Mouse (Mus musculus) embryonic fibroblast, embryonic 13.5 days (primary cell): ENCODE data around the gene Mrpl52. TPM values are rescaled to one million over a fixed set of nuclear protein-coding genes. Genes with fewer than 3 reads are reported as not detected.

ENCODE experiments used
- H3K27ac ChIP-seq: 2 replicates; pipeline ENCODE4 v1.5.1; 2012; ENCODE audit warnings: low read length, control low read depth, inconsistent platforms; ENCODE audit not compliant: insufficient read depth
- H3K4me1 ChIP-seq: 2 replicates; pipeline ENCODE4 v1.6.1; 2011; ENCODE audit warnings: low read length; ENCODE audit not compliant: control insufficient read depth, insufficient read depth
- H3K4me3 ChIP-seq: 2 replicates; pipeline ENCODE4 v1.5.1; 2011; ENCODE audit warnings: mild to moderate bottlenecking, control low read depth, low read length; ENCODE audit not compliant: insufficient read depth
- CTCF ChIP-seq: IDR thresholded peaks from 2 replicates; pipeline ENCODE4 v1.5.1; 2011; ENCODE audit warnings: mild to moderate bottlenecking, control low read depth, low read length, moderate library complexity, borderline replicate concordance; ENCODE audit not compliant: insufficient read depth
- POLR2A ChIP-seq: IDR thresholded peaks from 2 replicates; pipeline ENCODE4 v1.6.1; 2011; ENCODE audit warnings: low read depth, mild to moderate bottlenecking, control low read depth, low read length, moderate library complexity
- polyA plus RNA-seq: library from polyadenylated mRNA; stranded (reverse); fragments of >200 nt; gene quantifications from 2 replicates; pipeline ENCODE4 v1.2.4, GENCODE M21; 2011; ENCODE audit warnings: low read depth; ENCODE audit not compliant: missing spikeins, insufficient read length

Gene Mrpl52
- 138 and 143 TPM in 2 replicates for polyA plus RNA-seq

DNA sequence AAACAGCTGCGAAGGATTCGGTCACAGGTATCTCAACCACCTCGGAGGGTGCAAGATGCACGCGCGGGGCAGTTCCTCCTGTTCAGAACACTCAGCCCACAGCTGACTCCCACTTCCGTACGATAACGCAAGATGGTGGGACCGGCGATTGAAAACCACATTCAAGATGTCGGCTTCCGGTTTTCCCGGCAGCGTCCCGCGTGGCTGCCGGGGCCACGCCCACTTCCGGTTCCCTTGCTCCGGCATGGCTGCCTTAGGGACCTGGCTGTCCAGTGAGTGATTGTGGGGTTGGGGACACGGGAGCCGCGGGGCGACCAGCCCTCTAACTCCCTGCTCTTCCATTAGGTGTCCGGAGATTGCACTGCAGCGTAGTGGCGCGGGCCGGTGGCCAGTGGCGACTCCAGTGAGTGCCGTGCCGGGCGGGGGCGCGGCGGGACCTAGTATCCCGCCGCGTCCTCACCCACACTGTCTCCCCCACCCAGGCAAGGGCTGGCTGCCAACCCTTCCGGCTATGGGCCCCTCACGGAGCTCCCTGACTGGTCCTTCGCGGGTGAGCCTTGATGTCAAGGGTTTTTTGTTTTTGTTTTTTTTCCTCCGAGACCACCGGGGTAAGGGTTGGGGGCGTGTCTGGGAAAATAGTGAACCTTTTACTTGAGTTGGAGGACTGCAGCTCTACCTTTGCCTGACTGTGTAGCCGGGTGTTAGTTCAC, at the start of gene Mrpl52:
Gene Mrpl52 (plus strand): TSS at position 221 of the 710 bp plus-strand sequence.
- Histone ChIP-seq H3K4me1 (peaks cover 16% of the 10 kb centered on the region), H3K4me3 (peak within 1 kb of the TSS; percentile 87), H3K27ac (peak within 1 kb of the TSS; percentile 94)
- TF ChIP-seq POLR2A (peak; percentile 85), CTCF (no peak)

DNA sequence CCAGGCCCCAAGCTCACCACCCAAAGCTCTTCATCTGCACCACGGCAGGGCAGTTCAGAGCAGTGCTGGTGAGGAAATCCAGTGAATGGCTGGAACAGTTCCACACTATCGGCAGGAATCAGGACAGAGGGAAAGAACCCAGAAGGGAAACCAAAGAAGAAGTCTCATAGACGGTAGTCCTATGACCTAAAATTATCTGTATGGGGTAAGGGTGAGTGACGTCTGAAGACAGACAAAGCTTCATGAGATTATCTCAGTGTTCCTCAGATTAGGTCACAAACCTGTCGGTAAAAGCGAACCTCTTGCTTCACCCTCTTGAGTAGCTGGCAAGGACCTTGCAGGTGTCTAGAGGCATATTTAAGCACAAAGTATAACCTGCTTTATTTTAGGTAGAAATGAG, 49.5 kb upstream of the Mrpl52 start:
- Histone ChIP-seq H3K27ac (no peak overlapping the region), H3K4me3 (no peak overlapping the region), H3K4me1 (no peaks in the 10 kb centered on the region)
- TF ChIP-seq CTCF (no peak), POLR2A (no peak)

DNA sequence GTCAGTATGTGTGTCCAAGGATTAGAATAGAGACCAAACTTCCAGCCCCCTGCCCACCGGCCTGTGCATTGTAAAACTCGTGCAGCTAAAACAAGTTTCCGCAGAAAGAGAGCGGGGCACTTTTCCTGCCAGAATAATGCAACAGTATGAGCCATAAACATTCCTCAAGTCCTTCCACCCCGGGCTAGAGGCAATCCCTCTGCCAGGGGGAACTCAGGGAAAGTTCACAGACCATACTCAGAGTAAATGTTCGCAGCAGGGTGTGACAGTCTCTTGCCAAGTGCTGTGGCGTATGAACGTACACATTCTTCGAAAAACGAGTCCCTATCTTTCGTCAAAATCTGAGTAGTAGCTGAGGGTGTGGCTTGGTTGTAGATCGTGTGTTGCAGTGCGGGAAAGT, 47.1 kb upstream of the Mrpl52 start:
- no peak overlapping the region for H3K4me3 ChIP-seq
- TF ChIP-seq CTCF (no peak), POLR2A (no peak)
- H3K27ac ChIP-seq = no peak overlapping the region
- H3K4me1 ChIP-seq = no peaks in the 10 kb centered on the region

DNA sequence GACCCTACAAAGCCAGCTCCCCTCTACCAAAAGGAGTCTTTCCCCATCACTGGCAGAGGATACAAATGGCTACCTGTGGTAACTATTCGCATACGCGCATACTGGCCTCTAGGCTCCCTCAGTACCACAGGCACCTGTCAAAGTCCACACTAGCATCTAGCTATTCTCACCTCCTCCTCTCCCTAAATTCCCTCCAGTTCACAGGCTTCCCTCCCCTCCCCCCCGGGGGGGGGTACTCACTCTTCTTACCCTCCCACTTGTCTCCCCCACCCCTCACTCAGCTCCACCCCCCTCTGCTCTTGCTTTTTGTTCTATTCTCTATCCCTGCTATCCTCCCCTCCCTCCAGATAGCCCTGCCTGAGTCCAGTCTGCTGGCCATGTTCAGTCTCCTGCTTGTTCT, 46.1 kb upstream of the Mrpl52 start:
- TF ChIP-seq POLR2A = no peak
- no peak for TF ChIP-seq CTCF
- Histone ChIP-seq H3K4me3 (no peak overlapping the region), H3K27ac (no peak overlapping the region), H3K4me1 (no peaks in the 10 kb centered on the region)

DNA sequence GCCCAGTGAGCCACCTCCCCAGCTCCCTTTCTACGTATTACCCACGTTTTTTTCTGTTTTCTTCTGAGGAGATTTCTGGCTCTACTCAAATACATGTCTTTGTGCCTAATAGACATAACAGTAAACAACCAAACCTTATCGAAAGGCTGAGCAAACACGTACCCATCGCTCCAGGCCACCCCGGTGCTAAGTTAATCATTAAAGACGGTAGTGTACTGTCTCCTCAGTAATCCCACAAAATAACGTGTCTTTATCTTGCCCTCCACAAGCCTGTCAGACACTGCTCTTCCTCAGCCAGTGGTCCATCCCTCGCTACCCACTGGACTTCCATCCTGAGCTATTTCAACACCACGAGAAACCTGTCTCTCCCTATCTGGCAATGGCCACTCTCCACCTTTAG, 44.9 kb upstream of the Mrpl52 start:
- Histone ChIP-seq H3K27ac (no peak overlapping the region), H3K4me3 (no peak overlapping the region), H3K4me1 (no peaks in the 10 kb centered on the region)
- TF ChIP-seq POLR2A (no peak), CTCF (no peak)

DNA sequence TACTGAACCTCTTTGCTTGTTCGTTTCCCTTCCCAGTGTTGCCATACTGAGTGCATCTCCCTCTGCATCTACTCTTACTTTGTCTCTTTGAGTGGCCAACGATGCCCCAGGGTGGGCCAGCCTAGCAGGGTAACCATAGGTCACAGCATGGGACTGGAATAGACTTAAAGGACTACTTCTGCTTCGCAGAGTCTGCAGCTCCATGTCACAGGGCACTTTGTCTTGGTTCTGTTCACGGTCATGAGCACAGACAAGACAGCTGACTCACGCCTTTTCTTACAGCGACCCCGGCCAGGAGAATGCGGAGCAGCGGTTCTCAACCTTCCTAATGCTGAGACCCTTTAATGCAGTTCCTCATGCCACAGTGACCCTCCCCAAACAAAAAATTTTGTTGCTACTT, 44.1 kb upstream of the Mrpl52 start:
- no peaks in the 10 kb centered on the region for H3K4me1 ChIP-seq
- no peak overlapping the region for H3K4me3 ChIP-seq
- H3K27ac ChIP-seq = no peak overlapping the region
- no peak for TF ChIP-seq POLR2A
- TF ChIP-seq CTCF = no peak

DNA sequence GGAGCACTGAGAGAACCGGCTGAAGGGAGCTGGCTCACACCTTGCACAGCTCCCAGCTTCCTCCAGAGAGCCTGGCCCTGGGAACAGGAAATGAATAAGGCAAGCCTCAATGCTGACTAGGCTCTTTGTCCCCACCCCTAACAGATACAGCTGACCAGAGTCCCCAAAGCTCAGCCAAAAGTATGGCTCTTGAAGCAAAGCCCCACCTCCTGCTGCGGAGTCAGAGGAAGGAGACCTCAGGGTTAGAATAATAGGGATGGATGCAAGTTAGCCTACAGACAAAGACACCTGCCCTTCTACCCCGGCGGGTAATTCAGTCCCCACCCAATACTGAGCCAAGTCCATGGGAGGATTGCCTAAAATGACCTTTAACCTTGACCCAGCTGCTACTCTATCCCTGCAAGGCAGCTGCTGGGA, 43.3 kb upstream of the Mrpl52 start:
- H3K4me1 ChIP-seq = no peaks in the 10 kb centered on the region
- no peak overlapping the region for H3K4me3 ChIP-seq
- no peak overlapping the region for H3K27ac ChIP-seq
- no peak for TF ChIP-seq CTCF
- no peak for TF ChIP-seq POLR2A

DNA sequence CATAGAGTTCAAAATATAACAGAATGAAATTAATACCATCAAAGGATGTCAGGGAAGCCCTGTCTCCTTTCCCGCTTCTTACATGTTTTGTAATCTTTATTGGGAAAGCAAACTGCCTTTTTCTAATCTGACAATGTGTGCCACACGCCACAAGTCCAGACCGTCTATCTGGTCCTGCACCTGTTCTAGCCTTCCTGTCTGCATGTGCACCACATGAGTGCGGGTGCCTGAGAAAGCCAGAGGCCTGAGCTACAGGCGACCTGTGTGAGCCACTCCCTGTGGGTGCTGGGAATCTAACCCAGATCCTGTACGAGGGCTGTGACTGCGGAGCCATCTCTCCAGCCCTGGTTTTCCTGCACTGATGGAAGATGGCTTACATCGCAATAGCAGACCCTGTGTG, 42.3 kb upstream of the Mrpl52 start:
- H3K4me1 ChIP-seq = no peaks in the 10 kb centered on the region
- no peak for TF ChIP-seq POLR2A
- no peak for TF ChIP-seq CTCF

DNA sequence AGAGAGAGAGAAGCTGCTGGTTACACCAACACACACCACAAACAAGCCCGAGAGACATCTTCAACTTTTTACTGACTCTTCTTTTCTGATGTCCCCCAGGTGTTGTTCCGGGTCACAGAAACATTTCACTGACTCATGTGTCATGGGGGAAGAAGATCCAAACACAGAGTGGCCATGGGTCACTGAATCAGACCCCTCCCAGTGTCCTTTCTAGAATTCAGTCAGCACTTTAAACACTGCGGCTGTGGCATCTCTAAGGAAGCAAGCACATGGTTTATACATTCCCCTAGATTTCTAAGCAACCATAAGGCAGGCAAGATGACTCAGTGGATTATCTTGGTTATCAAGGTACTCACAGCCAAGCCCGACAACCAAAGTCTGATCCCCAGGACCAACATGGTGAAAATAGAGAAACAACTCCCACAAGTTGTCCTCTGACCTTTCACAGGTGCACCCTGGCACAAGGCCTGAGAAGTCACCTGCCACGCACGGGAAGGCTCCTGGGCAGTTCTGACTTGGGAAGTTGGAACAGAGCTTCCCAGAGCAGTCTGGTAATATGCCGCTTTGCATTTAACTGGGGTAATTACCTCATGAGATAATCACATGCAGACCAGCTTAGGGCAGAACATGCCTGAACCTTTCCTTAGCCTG, 40.6 kb upstream of the Mrpl52 start:
- no peak overlapping the region for H3K4me3 ChIP-seq
- no peak overlapping the region for H3K27ac ChIP-seq
- H3K4me1 ChIP-seq = no peaks in the 10 kb centered on the region
- TF ChIP-seq POLR2A (no peak), CTCF (no peak)

More for the DNA sequence above, 42.3 kb upstream of the Mrpl52 start:
- Histone ChIP-seq H3K27ac (no peak overlapping the region), H3K4me3 (no peak overlapping the region)

DNA sequence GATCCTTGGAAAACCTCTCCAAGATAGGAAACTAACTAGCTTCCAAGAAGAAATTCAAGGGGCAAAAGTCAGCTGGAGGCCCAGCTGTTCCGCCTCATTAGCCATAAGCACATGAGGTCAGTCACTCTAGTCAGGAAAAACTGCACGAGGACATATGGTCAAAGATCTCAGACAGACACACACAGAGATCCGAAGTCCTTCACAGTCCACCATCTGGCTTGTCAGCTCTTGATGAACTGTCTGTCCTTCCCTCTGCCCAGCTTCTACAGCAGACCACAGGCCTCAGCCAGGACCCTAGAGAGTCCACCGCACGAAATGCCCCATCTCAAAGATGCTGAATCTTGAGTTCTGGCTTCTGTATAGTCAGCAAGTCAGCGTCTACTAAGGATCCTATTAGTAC, 39.2 kb upstream of the Mrpl52 start:
- Histone ChIP-seq H3K4me3 (no peak overlapping the region), H3K4me1 (no peaks in the 10 kb centered on the region)
- no peak for TF ChIP-seq CTCF
- TF ChIP-seq POLR2A = no peak

More for the DNA sequence above, 39.2 kb upstream of the Mrpl52 start:
- H3K27ac ChIP-seq = no peak overlapping the region
